Mouse (Mus musculus): ENCODE data around the gene Dlx1.

Dlx1 gene

DNA sequence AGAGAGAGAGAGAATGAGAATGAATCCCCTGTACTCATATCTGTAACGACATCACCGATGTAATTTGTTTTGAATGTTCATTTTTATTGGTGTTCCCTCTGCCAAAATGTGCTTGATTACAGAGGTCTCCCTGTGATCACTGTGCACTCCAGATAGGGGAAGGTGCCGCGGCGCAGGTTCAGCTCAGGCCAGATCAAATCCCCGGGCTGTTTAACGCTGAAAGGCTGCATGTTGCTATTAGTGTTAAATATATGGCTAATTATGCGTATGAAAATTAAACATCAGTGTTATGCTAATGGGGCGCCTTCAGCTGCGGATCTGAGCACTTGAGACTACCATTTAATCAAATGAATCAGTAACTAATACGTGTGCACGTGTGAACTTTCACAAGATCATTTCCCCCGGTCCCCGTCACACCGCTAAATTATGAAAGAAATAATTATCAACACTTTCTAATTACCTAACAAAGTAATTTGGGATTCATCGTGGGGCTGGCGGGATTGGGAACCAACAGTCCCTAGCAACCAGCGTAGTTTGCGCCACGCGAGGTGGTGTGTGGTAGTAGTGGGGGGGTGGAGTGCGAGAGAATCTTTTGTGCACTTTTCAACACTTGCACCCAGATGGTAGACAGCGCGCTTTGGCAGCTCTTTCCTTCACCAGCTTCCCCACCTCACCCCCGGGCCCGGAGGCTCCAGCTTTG is at the start of gene Dlx1:
TSS of gene Dlx1 (plus strand) at position 100 of the 700 bp plus-strand sequence.
- DNase-seq (ENCODE audit: low spot score): no peak

DNA sequence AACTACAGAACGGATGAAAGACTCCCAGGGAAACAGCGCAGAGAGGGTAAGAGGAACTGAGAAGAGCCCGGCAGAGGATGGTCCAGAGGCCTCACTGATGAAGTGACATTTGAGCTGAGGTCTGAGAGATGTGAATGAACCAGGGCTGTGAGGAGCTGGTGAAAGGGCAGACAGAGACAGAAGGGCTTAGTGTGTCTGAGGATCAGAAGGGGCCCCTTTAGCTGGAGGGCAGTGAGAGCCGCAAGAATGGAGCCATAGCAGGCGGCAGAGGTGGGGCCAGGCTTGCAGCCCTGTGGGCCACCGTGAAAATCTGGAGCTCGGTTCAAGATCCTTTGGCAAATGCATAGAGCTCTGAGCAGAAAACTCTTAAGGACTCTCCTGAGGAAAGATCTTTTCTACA is 48.0 kb upstream of the Dlx1 start:
- no peak for DNase-seq (ENCODE audit: low spot score)

DNA sequence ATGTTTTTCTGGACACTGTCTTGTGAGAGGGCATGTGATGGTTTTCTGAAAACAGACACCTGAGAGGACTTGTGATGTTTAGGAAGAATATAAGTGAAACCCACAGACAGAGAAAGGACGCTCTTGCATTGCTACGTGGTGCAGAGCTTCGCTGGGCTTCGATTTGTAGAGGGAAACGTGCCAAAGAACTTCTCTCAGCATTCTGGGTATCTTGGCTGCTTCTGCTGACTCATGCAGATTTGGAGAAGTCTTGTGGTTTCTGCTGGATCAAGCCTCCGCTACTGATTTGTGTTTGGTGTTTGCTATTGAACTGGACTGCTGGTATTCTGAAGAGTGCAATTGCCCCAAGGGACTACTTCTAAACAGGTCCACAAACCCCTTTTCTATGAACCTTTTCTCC is 46.1 kb upstream of the Dlx1 start:
- no peak for DNase-seq (ENCODE audit: low spot score)

DNA sequence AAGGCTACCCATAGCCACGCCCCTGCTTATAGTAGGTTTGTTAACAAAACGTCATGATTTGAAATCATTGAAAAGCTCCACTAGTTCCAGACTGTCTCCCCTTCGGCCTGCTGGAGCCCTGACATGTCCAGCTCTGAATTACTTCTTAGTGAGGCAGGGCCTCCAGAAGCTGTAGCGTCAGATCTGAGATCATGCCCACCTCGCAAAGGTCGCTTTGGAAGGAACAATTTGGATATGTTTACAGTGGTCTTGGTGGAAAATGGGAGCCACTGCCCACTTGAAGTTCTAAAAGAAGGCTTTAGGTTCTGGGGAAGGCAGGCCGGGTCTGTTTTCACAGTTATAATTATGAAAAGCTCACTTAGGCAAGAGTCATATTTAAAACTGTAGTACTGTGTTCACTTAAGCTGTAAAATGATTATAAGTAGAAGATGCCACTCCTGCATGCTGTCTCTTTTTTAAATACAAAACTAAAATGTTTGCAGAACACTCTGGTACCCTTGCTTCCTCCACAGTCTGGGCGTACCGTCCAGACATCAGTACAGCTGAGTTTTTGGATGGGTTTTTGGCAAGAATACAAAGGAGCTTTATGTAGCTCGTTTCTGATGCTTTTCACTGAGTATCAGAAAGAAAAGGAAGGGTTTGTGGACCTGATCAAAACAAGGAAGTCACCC is 44.7 kb upstream of the Dlx1 start:
- DNase-seq (ENCODE audit: low spot score): no peak

DNA sequence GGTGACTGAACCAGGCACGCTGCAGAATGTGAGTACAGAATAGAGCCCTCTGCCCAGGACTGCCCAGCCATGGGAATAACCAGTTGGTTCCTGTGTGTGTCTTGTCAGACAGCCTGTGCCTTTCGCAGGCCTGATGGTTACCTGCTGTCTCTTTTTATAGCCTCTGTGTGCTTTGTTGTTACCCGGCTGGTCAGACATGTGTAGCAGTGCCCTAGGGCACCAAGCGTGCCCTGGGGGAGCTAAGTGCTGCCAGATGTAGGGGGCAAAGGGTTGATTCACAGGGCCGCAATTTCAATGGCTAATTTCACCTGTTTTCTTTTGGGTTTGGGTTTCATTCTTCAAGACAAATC is 44.2 kb upstream of the Dlx1 start:
- DNase-seq (ENCODE audit: low spot score): no peak

DNA sequence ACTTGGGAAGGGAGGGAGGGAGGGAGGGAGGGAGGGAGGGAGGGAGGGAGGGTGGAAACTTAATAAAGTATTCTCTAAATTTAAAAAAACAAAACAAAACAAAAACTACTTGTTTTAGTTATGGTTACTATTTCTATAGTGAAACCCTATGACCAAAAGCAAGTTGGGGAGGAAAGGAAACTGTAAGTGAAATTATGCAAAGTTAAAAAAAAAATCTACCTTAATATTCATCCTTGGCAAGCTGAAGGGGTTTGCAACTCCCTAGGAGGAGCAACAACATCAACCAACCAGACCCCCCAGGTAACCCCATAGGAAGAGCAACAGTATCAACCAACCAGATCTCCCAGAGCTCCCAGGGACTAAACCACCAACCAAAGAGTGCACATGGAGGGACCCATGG is 36.6 kb upstream of the Dlx1 start:
- no peak for DNase-seq (ENCODE audit: low spot score)

DNA sequence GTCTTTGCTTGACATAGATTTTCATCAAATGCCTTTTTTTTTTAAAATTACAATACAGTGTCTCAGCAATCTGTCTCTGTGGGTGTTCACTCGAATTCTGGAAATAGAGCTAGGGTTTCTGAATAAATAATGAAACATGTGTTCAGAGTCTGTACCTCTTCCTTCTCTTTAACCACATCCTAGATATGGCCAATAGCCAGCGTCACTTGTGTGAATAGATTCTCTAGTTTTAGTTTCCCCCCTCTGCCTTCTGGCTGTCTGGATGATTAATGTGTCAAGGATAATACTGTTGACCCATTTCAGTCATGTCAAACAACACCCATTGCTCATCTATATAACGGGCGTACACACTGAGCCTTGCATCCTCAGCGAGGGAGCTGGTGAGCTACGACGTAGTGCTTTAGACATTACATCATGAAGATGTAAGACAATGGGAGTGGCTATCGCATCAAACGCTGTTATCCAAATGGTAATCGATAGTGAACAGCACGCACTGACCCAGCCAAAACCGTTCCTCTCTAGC is 34.7 kb upstream of the Dlx1 start:
- no peak for DNase-seq (ENCODE audit: low spot score)

DNA sequence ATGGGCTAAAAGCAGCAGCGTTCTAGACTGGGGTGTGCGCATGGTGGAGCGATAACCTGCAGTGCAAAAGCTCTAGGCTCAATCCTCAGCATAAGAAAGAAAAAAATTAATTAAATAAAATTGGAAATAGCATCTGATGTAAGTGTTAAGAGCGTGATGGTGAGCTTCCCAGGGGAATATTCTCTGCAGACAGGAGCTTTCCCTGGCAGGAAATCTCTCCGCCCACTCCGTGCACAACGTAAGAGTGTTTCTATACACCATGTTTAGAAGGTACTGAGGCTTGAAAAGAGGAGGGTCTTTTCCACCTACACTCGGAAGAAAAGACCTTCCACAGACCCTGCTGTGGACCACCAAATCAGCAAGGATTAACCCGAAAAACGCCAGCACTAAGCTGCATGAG is 33.4 kb upstream of the Dlx1 start:
- DNase-seq (ENCODE audit: low spot score): no peak

DNA sequence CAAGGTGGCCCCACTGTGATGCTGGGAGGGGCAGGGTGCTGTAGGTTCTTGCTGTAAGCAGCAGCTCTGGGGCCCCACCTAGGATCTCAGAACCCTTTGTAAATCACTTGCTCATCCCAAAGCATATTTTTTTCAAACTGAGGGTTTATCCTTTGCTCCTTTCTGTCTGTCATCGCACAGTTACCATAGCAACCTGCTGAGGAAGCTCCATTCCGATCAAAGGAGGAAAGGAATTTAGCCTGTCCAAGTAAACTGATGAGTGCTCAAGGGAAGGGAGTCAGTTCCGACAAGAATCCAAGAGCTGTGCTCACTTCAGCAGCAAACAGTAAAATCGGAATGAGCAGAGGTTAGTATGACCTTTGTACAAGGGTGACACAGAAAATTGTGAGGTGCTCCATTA is 32.9 kb upstream of the Dlx1 start:
- no peak for DNase-seq (ENCODE audit: low spot score)

DNA sequence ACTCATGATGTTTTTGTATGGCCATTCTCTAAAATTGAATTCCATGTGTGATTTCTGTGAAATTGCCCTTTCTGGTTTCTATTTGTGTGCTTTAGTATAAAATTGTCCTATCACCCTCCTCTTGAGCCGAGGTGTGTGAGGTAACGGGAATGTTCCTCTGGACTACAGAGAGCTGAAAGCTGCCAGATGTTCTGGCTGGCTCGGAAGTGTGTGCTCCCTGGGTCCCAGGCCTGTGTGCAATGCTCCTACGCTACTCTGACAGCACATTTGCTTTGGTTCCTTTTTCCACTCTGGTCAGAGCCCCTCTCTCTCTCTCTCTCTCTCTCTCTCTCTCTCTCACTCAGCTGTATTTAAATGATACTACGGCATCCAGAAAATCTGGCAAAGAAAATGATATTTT is 30.7 kb upstream of the Dlx1 start:
- no peak for DNase-seq (ENCODE audit: low spot score)

DNA sequence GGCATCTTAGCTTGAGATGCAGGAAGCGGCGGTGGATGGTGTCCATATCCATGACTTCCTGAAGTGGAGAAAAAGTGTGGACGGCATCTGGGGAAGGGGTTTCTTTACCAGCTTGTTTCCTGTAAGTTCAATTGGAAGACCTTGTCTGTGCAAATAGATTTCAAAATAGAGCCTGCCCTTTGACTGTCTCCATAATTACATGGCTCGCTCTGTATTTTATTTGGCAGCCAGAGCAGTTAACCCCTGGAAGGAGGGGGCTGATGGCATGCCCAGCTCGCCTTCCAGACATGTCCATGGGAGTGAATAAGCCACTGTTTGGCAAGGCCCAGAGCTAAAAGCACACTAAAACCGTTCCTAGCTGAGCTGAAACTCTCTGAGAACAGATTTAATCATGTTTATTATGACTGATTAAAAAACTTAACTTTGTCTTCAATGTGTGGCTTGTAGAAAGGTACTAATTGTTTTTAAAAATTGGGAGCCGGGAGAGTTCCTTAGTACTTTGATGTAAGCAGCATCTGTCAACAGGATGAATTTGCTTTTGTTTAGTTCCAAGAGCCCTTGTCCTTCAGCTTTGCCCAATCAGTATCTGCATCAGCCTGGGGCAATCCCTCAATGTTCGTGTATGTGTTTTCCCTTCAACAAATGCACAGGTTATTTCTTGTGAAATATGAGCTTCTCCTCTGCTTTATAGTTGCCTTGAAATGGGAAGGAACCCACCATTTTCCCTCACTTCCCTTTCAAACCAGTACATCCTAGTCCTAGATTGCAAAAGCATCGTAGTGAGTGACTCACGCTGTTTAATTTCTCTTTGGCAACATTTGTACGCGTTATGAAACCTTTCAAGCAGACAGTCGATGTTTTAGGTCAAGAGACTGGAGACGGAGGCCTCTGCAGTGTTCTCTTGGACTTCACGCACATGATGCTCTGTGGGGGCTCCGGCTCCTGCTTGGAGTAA is 28.4 kb upstream of the Dlx1 start:
- DNase-seq (ENCODE audit: low spot score): no peak

DNA sequence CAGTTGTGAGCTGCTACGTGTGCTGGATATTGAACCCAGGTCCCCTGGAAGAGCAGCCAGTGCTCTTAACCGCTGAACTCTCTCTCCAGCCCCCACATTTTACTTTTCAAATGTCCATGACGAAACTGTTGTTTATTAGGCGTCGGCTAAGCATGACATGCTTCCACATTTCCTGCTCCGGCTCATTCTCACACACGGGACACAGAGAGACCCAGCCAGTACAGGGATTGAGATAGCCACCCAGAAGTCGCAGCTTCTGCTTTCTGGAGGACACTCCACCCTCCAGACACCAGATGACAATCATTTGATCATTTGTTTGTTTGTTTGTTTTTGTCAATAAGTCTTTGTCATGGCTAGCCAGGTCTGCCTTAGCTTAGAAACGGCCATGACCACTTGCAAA is 23.1 kb upstream of the Dlx1 start:
- no peak for DNase-seq (ENCODE audit: low spot score)

DNA sequence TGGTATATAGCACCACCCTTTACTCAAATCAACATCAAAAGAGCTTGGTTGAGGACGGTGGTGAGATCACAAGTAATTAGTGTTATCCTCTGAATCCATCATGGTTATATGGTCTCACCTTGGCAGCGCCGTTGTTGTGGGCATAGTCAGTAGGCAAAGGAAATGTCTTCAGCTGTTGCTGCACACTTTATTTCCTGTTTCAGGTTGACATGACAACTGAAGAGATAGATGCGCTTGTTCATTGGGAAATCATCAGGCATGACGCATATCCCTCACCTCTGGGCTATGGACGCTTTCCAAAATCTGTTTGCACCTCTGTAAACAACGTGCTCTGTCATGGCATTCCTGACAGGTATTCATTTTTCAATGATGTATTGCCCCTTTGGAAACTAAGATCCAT is 16.7 kb upstream of the Dlx1 start:
- no peak for DNase-seq (ENCODE audit: low spot score)

DNA sequence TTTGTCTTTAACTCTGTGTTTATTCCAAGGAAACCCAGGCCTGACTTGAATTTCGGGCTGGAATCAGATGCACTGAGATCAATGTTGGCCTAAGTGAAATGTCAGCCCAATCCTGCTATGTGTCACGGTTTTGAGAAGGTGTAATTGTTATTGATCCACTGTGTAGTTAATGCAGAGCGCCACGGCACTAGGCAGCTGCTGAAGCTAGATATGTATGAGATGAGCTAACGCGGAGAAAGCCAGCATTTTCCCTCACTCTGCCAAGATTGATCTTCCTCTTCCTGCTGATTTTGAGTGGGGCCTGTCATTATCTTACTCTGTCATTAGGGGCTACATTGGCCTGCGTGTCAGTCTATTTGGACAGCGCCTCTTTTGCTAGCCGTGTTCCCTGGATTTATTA is 15.6 kb upstream of the Dlx1 start:
- no peak for DNase-seq (ENCODE audit: low spot score)

DNA sequence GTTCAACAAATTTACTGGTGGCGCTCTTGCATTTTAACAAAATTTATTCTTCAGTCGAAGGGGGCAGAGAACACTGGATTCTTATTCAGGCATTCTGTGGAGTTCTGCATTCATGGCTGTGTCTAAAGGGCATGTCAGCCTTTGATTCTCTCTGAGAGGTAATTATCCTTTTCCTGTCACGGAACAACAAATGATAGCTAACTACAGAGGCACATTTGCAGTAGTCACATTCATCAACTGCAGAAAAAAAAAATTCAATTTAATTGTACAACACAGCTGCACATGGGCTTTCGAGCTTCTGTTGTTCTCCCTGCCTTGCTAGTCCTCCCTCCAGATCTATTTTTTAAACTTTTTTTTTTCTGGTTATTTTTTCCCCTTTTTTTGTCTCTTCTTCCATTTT is 10.9 kb upstream of the Dlx1 start:
- no peak for DNase-seq (ENCODE audit: low spot score)

DNA sequence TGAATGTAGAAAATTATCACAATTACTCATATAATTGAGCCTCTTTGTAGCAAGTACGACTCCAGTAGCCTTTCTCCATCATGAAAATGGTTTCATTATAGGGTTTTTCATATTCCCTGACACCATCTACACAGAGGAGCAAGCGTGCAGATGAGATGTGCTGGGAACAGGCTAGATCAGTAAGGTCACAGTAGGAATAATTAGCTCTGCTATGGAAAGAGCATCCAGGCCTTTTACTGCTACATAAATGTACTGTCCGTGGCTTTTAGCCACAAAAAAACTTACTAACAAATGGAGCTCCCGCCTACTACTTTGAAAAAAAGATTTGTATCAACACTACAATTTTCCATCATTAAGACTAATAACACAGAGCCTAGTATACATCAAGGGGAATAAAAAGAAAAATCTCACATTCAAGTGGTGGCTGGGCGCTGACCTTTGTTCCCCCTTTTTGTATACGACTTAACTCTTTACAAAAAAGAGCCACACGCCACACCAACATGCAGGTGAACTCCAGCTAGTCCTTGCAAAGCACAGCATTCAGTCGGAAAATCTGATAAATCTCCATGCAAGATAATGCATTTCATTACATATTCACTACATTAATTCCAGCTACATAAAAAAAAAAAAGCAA is 10.3 kb upstream of the Dlx1 start:
- no peak for DNase-seq (ENCODE audit: low spot score)

DNA sequence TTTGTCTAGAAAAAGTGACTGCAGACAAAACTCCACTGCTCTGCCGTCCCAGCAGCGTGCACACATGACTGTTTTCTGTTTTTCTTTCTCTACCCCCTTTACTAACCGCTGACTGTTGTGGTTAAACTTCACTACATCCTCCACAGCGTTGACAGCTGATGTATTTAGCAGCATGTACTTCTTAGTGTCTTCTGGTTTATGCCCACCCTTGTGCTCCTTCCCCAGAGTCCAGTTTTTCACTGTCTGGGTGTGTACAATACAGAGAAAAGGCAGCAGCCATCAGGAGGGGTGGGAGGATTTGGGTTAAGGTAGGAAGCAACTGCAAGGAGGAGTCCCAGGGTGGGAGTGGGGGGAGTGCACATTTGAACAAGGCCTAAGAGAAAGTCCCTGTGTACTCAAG is 5.0 kb upstream of the Dlx1 start:
- no peak for DNase-seq (ENCODE audit: low spot score)

DNA sequence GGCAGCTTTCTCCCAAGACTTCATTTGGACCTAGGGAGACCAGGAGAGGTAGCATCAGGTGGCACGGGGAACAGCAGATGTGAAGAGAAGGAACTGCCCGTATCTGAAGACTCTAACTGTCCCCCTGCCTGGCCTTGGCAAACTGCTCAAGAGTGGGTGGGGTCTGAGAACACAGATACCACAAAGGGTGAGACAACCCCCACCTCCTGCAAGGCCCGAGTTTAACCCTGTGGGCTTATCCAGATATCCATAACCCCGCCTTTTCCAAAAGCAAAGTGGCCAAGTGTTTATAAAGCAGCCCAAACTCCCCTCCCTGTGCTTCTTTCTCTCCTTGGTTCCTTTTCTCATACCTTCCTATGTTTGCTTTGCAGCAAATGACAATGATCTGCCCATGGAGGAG is 4.5 kb upstream of the Dlx1 start:
- no peak for DNase-seq (ENCODE audit: low spot score)

DNA sequence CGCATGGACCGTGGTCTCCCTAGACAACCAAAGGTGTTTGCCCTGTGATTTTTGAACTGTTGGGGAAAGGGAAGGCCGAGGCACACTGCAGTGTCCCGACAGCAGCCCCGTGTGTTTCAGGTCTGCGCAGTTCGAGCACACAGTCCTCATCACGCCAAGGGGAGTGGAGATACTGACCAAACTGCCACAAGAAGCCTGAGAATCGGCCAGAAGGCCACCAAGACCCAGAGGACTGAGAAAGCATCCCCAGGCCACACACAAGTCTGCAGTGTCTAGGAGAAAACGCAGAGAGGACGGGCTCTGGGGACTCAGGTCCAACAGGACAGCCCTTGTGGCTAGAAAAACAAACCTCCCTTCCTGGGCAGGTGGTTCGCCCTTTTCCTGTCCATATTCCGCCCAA is 3.1 kb upstream of the Dlx1 start:
- DNase-seq (ENCODE audit: low spot score): no peak

DNA sequence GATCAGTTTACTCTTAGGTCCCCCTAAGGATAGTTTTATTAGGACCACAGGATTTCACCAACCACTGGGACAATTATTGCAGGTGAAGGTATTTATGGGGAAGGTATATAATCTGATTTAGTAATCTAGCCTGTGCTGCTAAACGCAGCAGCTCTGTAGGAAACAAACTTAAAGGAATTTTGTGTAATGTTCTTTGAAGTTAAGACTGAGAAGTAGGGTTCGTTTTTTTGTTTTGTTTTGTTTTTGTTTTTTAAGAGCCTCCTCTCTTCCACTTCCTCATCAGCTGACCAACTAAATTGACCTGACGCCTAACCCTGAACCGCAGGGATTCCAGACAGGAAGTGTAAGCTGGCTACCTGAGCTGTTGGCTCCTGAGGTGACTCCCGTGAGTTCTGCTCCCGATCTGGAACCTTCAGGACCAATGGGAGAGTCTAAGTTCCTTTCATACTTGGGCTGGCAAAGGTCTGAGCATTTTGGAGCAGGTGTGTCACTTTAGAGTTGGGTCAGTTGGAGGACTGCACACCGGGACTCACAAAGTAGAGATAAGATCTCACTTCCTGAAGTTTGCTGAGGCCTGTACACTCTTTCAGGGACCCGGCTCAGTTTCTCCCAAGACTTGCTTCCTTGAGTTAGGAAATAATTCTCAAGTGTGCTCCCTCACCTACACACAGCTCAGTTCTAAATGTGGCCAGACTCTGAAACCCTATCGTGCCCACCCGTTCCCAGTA is 1.2 kb upstream of the Dlx1 start:
- no peak for DNase-seq (ENCODE audit: low spot score)

DNA sequence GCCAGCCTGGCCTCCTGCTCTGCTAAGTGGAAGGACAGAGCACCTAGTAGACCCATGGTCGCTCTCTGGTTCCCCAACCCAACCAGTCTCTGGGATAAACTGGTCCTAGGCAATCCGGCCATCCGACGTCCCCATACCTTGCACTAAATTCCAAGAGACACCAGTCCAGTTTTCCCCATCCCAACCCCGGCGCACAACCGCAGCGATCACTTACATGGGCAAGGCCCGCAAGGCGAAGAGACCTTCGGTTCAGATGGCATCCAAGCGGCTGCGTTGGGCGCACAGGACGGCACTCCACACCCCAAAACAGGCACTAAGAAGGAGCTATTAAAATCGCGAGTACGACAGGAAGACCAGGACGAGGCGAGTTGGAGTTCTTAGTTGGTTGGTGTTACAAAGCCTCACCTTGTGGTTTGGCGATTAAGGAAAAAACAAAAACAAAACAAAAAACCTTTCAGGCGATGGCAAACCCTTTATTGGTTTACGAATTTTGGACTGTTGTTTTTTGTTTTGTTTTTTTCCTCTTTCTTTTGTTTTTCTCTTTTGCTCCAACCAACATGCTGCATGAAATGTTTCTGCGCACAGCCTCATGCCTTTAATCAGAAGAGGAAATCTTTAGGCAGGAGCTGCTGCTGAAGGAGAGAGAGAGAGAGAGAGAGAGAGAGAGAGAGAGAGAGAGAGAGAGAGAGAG is 445 bp upstream of the Dlx1 start:
- DNase-seq (ENCODE audit: low spot score): no peak

Measured in ovary, postnatal 14 days (tissue).